Mouse (Mus musculus) left cerebral cortex, adult 2 months (tissue): ENCODE data around the gene Pik3cd. TPM values are rescaled to one million over a fixed set of nuclear protein-coding genes. Genes with fewer than 3 reads are reported as not detected.
"Not testable (repeated sequence)": the region's sequence is repeated elsewhere in the genome, so short reads cannot be mapped to it uniquely, and the experiment has no call there.

Experiments used
- DNase-seq, 2 experiments: peaks; one replicate each; pipeline ENCODE4 v3.0.0; 2021 to 2022; ENCODE audit warnings: low spot score in 2 of 2, mixed read lengths in 1 of 2; ENCODE audit errors: extremely low spot score in 1 of 2
- H3K27ac ChIP-seq: fragments of 200-600 bp; 2 replicates; pipeline ENCODE4 v1.8.1; 2022
- H3K4me3 ChIP-seq: fragments of 200-600 bp; 2 replicates; pipeline ENCODE4 v1.8.1; 2022
- CTCF ChIP-seq: fragments of 200-600 bp; IDR thresholded peaks from 2 replicates; pipeline ENCODE4 v1.8.1; 2022; ENCODE audit warnings: antibody characterized with exemption, mild to moderate bottlenecking, moderate library complexity
- intact Hi-C: fragments of 180-260 bp; cut with DNase I; formaldehyde crosslinking; loops from one replicate; pipeline ENCODE4 v1.15.1; 2025
- long read RNA-seq, 2 experiments: library from polyadenylated mRNA; stranded (forward); transcript quantifications; one replicate each; pipeline ENCODE4 v2.0.0; 2021; ENCODE audit warnings: borderline mapping rate in 2 of 2
- total RNA-seq, 2 experiments: library from RNA; stranded (reverse); gene quantifications; 2 replicates each; pipeline ENCODE4 v1.2.3; 2021

Gene Pik3cd
- total RNA-seq, result 10 to 100 TPM; 24.6 to 25.4 TPM
- long read RNA-seq, experiment 1, partial matches to known transcripts, result 7 of 21 reads
- long read RNA-seq, experiment 1, other reads (novel, unspliced or antisense), result 14 of 21 reads
- long read RNA-seq, experiment 2, partial matches to known transcripts, result 8 of 30 reads
- long read RNA-seq, experiment 2, other reads (novel, unspliced or antisense), result 22 of 30 reads

DNA sequence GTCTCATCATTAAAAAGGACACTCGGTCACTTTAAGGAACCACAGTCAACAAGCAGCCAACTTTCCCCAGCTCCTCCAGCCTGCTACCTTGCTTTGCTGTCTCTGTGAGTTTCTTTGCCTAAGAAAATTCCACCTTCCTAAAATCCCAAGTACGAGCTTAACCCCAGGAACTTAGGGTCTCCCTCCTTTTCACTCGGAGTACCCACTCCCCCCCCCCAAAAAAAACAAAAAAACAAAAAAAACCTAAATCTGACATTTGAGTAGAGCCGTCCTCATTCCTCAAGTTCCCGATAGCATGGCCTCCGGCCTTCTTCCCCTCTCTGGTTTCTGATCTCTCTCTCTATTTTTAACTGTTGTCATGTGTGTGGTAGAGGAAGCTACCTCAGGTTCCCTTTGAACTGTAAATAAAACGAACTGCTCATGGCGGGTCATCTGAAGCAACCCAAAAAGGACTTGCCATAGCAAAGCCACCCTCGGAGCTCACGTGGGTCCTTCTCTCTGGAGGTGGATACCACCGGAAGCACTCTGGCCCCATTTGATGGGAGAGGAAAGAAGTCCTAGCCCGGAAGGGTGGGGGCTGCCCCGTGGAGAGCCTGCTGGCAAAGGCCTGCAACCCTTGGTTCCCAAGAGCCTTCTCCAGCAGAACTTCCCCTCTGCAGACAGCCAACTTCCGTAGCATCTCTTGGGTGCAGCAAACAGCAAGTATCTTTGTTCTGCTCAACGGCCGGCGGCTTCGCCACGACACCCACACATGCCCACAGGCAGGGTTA, at the start of gene Pik3cd:
Pik3cd (minus strand) TSS at position 362 of the 770 bp plus-strand sequence.
- H3K4me3 ChIP-seq, result no peak within 1 kb of the TSS
- intact Hi-C loops, result no loop called here
- TF ChIP-seq CTCF, result no peak
- DNase-seq, result no peak
- H3K27ac ChIP-seq, result 0 out of 2 replicates have a peak within 1 kb of the TSS, but pooled peaks have one; percentile 28

GRCm38 (mm10) chr4:149750671-149751070, 48.3 kb upstream of the Pik3cd start:
- intact Hi-C loops, result no loop called here
- no peak for TF ChIP-seq CTCF
- Histone ChIP-seq H3K4me3 (no peak overlapping the region), H3K27ac (no peak overlapping the region)
- DNase-seq, result no peak

GRCm38 (mm10) chr4:149749663-149750015, 47.3 kb upstream of the Pik3cd start:
- DNase-seq, H3K4me3 ChIP-seq, intact Hi-C loops, H3K27ac ChIP-seq: not testable (repeated sequence)

DNA sequence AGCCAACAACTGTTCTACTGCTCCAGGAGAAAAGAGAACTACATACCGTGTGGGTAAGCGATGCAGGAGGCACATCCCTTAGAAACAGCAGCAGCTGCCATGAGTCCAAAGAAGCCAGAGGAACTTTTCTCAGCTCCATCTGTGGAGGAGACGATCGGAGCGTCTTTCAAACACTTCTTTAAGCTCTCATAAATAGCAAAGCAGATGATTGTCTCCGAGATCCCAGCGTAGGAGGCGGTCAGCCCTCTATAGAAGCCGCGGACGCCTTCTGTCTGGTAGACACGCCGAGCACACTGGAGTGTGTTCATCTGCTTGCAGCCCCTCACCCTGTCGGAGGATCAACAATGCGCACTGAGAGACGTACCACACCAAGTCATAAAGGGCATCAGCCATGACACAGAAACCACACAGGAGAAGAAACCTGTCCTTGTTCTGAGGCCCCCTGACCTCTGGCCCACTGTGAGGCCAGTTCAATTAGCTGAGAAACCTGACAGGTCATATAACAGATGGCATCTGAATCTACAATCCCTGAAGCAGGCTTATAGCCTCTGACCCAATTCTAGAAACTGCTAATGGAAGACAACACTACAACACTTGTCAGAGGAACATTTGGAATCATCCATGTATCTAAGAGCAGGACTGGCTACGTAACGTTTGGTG, 46.8 kb upstream of the Pik3cd start:
- no peak overlapping the region for H3K4me3 ChIP-seq
- intact Hi-C loops, result no loop called here
- TF ChIP-seq CTCF, result no peak
- no peak for DNase-seq
- H3K27ac ChIP-seq, result peak overlapping the region; percentile 17; the same call in 1 of the 2 replicates

DNA sequence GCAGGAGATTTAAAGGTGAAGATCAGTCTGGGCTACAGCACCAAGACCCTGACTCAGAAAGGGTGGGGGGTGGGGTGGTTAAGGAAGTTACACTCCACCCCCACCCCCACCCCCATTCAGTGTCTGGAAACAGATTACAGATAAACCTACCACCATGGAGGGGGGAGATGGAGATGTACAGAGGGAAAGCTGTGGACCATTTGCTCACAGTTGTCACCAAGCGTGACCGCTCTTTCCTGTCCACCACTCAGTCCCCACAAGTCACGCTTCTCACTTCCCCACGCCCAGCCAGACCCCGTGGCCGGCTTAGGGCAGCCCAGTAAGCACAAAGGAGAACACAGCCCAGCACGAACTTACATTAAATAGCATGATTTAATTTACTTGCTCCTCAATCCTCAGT, 41.7 kb upstream of the Pik3cd start:
- no peak overlapping the region for H3K27ac ChIP-seq
- H3K4me3 ChIP-seq, result no peak overlapping the region
- no peak for DNase-seq
- intact Hi-C loops, result no loop called here
- TF ChIP-seq CTCF, result no peak

DNA sequence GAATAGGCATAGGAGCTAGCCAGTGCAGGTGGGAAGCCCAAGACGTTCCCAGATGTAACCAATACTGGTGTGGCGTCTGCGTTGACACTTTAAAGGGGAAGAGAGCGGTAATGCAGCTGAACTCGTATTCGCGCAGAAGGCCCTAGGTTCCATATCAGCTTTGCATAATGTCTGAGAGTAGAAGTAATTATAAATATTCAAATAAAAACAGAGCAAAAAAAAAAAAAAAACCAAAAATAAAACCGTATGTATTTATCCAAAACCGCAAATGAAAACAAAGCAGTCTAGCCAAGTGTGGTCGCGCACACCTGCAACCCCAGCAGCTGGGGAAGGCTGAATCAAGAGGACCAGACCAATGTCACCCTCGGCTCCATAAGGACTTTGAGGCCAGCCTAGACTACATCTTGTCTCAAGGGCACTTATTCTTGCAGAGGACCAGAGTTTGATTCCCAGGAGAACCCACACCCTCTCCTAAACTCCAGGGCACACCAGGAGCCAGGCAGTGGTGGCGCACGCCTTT, 39.7 kb upstream of the Pik3cd start:
- intact Hi-C loops, result no loop called here
- no peak overlapping the region for H3K4me3 ChIP-seq
- no peak for DNase-seq
- no peak overlapping the region for H3K27ac ChIP-seq
- no peak for TF ChIP-seq CTCF

DNA sequence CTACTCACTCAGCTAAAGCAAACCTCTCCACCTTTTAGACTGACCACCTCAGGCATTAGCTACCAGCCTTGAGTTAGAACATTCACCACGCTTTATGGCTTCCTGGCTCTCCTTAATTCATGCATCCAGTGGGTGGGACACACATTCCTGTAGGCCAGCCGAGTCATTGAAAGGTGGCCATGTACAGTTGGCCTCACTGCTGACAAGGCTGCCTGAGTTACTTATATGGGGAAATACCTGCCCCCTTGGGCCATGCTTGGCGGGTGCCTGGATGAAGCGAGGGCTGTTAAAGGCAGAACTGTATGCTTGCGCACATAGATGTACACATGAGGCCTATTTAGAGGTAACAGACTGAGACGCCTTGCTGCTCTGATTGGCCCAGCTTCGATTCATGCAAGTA, 37.9 kb upstream of the Pik3cd start:
- H3K4me3 ChIP-seq, result no peak overlapping the region
- DNase-seq, result no peak
- no peak overlapping the region for H3K27ac ChIP-seq
- intact Hi-C loops, result no loop called here
- TF ChIP-seq CTCF, result no peak

- no peak for TF ChIP-seq CTCF
- intact Hi-C loops, result no loop called here
- Histone ChIP-seq H3K27ac (no peak overlapping the region), H3K4me3 (no peak overlapping the region)
- DNase-seq, result no peak
Observed at GRCm38 (mm10) chr4:149739478-149739877, 37.1 kb upstream of the Pik3cd start.

DNA sequence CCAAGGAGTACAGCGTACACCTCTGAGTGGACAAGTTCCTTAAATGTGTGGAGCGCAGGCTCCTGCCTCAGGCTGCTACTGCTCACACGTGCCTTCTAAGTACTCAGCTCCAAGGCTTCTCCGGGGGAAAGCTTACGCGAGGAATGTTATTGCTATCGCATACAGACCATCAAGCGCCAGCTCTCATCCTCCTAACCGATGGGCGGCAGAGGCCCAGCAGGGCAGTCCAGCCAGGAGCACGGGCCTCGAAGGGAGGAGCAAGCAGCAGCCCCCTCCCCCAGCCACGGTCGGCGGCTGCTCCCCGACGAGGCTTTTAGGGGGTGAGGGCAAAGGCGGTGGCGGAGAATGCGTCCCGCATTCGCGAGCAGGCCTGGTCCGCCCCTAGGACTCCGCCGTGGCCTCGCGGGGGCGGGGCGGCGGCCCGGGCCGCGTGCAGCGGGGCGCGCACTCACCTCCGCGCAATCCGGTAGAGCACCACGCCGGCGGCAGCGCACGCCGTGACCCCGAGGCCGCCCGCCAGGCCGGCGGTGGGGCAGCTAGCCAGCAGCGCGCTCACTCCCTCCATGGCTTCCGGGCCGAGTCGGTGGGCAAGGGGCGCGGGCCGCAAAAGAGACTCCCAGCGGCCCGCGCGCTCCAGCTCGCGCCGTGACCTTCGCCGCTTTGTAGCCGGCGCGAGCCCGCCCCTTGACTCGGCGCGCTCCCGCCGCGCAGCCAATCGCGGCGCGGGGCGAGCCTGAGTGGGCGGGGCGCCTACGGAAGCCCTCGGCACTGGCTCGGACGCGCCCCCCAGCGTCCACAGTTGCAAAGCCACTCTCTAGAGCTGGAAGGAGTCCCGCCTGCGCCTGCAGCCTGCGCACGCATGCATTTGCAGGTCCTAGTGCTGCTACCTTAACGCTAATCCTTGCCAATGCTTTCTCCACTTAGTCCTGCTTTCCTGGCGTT, 35.3 kb upstream of the Pik3cd start, which contains the start of gene Tmem201:
Tmem201 (minus strand) TSS at position 662 of the 942 bp plus-strand sequence.
- intact Hi-C loops, result loop anchor here (1.0 kb wide), 1 partner anchor 13 kb away; no protein-coding TSS in a partner anchor
- peak; percentile 96 for TF ChIP-seq CTCF
- Histone ChIP-seq H3K4me3 (peak within 1 kb of the TSS; percentile 71), H3K27ac (peak within 1 kb of the TSS; percentile 85)
- DNase-seq, result peak; percentile 95 to 96

GRCm38 (mm10) chr4:149736581-149736980, 34.2 kb upstream of the Pik3cd start:
- Histone ChIP-seq H3K27ac (0 out of 2 replicates have a peak overlapping the region, but pooled peaks have one; percentile 85), H3K4me3 (peak overlapping the region; percentile 71)
- no peak for TF ChIP-seq CTCF
- DNase-seq, result no peak
- intact Hi-C loops, result no loop called here
